Mouse (Mus musculus) megakaryocyte progenitor cell, adult 5-6 weeks (primary cell): ENCODE data around the gene Ms4a6b. TPM values are rescaled to one million over a fixed set of nuclear protein-coding genes. Genes with fewer than 3 reads are reported as not detected.
"Not testable (repeated sequence)": the region's sequence is repeated elsewhere in the genome, so short reads cannot be mapped to it uniquely, and the experiment has no call there.

Experiments
- ATAC-seq: replicated peaks from 2 replicates; pipeline ENCODE4 v1.8.0; 2016; ENCODE audit warnings: mild to moderate bottlenecking, moderate TSS enrichment, inconsistent platforms; ENCODE audit not compliant: poor library complexity
- total RNA-seq, 2 experiments: library from RNA; stranded (forward) in 1 of 2; stranded (reverse) in 1 of 2; fragments of 157-497, 149-512 nt in 1 of 2; fragments of 200-1000 nt in 1 of 2; gene quantifications; 2 replicates each; pipeline versions ENCODE4 v1.2.3 to v1.2.4; 2015 to 2017

Ms4a6b gene
- total RNA-seq, 2 experiments from 2014 or later = 24.4 to 47.0 TPM

DNA sequence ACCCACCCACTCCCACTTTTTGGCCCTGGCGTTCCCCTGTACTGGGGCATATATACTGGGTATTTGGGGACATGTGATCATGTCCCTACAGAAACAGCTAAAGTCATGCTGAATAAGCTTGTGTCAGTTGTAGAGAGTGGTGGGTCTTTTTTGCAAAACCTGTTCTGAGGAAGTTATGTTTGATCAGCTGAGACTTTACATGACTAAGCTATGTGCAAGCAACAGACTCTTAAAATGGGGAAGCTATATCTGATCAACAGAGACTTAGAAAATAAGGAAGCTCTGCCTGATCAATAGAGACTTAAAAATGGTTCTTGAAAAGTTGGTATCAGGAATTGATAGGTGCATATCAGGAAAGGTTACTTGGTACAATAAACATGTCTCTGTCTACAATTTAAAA lies 17.1 kb downstream of the Ms4a6b start:
- ATAC-seq = peak; percentile 75

DNA sequence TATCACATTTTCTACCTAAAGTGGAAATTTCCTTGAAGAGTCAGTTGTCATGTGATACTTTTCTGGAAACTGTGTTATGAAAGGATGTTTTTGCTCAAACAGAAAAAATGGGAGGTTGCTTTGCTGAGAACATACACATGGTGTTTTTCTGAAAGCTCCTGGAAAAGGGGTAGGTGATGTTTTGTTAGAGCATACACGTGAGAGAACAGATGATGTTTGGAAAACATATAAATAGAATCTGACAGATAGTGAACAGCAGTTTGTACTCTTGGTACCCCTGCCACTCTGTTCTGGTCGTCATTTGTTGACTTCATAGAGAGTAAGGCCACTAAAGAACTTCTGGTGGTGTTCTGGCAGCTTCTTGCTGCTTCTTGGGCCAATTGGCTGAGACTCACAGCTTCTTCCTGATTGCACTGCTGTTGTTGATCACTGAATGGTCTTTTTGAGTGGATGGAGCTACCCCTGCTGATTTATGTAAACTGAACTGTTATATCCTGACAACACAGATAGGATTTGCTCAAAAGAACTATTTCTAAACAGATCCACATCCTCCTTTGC lies 17.7 kb downstream of the Ms4a6b start:
- ATAC-seq = no peak

DNA sequence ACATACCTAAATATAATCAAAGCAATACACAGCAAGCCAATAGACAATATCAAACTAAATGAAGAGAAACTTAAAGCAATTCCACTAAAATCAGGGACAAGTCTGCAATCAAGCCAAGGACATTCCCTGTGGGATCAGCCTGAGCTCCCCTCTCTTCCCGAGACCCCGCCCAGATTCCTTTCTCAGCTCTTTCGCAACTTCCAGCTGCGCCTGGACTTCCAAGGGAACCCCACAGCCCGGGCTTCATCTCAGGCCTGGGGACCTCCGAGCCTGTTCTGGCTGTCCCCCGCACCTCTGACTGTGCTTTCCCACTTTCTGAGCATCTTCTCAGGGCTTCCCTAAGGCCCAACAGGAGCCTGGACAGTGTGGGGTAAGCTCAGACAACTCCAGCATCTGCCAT lies 20.3 kb downstream of the Ms4a6b start, which contains the start of gene Ms4a4d:
Gene Ms4a4d, plus strand, starts transcription at position 209 of the 400 bp plus-strand sequence.
- ATAC-seq = no peak

DNA sequence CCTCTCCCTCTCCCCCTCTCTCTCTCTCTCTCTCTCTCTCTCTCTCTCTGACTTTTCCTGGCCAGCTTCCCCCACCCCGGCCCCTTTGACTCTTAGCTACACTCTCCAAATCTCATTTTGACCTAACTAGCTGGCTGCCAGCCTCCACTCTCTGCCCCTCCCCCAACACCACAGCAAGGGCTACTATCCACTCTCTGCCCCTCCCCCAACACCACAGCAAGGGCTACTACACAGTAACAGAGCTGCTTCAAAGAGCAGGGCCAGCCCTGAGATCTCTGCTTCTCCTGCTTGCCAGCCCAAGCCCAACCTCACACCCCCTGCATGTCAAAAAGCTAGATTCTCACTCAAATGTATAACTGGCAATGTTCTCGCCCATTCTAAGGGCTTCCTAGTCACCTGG lies 21.0 kb downstream of the Ms4a6b start:
- ATAC-seq = no peak

DNA sequence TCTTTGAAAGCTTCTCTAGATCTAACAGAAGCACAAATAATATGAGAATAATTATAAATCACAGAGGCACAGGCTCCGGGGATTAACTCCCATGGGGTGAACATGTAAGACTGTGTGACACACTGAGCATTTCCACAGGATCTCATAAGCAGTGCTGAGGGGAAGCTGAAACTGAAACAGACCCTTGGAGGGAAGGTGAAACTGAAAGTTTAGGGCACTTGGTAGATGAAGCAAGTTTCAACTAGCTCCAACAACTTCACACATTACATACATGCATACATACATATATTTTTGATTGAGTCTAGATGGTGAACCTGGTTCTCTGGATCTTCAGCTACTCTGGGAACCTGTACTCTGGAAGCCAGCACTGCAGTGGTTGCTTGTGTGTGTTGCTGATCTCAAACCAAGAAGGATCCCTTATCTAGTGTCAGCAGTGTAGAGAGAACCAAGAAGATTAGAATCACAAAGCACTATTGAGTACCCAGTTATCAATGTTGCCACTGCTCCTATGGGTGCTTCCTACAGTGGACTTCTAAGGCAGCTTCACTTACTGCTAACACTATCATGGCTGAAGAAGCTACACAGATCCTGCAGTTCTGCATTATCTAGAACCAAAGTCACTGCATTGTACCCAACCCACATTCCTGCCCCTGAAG lies 24.0 kb downstream of the Ms4a6b start:
- peak; percentile 68 for ATAC-seq

DNA sequence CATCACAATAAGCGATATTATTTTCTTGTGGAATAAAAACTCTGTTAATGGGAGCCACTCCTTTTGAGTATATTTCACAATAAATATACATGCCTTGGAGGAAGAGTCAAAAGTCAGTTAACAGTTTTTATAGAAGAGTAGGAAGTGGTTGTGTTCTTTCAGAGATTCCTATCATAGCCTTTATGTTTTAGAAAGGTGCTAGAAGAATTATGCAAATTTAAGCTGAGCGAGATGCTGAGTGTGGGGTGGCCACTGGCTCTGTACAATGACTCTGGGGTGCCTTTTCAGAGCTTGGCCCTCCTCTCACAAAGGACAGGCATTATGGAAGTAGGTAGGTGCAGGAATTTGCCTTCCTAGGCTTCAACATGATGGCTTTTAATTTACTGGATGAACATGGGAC lies 28.1 kb downstream of the Ms4a6b start:
- ATAC-seq = not testable (repeated sequence)

DNA sequence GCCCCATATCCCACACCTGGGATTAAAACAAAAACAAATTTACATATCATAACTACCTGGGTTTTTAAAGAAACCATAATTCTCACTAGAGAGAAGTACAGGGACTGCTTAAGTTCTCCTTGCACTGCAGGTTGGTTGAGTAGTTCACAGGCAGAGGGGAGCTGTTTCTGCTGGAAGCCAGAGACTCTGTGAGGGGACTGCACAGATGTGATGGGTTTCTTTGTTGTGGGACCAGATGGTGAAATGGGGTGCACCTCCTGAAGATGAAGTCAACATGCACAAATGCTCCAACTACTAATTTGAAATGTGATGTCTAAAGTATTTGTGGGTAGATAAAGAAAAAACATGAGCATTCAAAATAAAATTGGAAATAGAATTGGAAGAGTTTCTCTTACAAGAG lies 31.6 kb downstream of the Ms4a6b start:
- ATAC-seq = no peak

DNA sequence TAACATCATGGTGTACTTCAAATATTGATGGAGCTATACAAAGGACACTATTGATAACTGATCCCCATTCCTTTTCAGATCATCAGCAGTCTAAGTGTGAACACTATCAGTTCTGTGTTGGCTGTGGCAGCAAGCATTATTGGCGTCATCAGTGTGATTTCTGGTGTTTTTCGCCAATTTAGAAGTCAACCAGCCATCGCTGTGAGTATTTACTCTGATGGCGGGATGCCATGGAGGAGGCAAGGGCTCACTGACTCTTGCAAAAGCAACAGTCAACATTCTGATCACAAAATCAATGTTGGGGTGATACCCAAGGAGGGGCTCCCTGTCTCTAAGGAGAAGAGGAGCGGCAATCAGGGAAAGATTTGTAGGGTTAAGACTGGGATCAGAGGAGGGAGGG lies 38.4 kb downstream of the Ms4a6b start:
- no peak for ATAC-seq

DNA sequence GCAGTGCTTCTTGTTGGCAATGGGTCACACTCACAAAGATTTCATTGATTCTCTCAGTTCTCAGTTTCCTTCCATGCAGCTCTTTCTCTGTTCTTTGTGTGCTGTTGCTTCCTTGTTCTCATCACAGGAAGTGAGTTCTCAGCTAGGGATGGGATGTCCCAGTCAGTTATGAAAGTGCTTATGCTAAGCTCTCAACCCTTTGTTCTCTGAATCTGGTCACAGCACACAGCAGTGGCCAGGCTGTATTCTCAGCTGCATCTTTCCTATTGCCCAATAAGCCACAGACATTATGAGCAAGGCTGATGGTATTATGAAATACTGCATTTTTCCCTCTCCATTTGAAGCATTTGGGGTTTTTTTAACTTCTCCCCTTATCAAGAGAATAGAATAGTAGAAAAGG lies 43.2 kb downstream of the Ms4a6b start:
- peak; percentile 99 for ATAC-seq

DNA sequence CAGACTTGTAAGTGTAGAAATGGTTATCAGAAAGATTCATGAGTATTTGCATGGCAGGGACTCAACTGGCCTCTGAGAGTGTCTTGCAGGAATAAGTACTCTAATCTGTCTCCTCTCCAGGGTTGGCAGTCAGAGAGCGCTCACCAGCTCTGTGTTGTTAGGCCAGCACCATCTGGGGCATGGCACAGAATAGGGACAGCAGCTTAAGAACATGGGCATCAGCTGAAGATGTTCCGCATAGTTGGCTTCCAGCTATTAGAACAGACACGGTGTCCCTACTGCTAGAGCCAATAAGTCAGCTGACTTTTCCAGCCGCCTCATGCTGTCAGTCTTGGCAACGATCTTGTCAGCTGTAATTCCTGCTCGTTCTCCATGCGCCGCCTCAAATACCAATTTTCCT lies 58.7 kb downstream of the Ms4a6b start:
- ATAC-seq = no peak

Other genes starting within 250 kb of the Ms4a6b start
- not detected in 2 replicates for gene Ms4a5, start 232.6 kb upstream of the Ms4a6b start, total RNA-seq (2015)
- not detected in 2 replicates for gene Ms4a5, start 232.6 kb upstream of the Ms4a6b start, total RNA-seq (2017)
- gene Ms4a14, start 202.1 kb upstream of the Ms4a6b start, total RNA-seq (2015) = not detected in 2 replicates
- not detected in 2 replicates for gene Ms4a14, start 202.1 kb upstream of the Ms4a6b start, total RNA-seq (2017)
- not detected in 2 replicates for gene Ms4a7, start 180.4 kb upstream of the Ms4a6b start, total RNA-seq (2015)
- gene Ms4a7, start 180.4 kb upstream of the Ms4a6b start, total RNA-seq (2017) = 0.64 TPM in 1 of 2 replicates, not detected in the other
- 0.49 TPM in 1 of 2 replicates, not detected in the other for gene Ms4a4a, start 141.0 kb upstream of the Ms4a6b start, total RNA-seq (2015)
- gene Ms4a4a, start 141.0 kb upstream of the Ms4a6b start, total RNA-seq (2017) = not detected in 2 replicates
- 17.5 and 21.6 TPM in 2 replicates for gene Ms4a4c, start 111.7 kb upstream of the Ms4a6b start, total RNA-seq (2015)
- gene Ms4a4c, start 111.7 kb upstream of the Ms4a6b start, total RNA-seq (2017) = 15.8 and 18.6 TPM in 2 replicates
- gene Ms4a4b, start 73.0 kb upstream of the Ms4a6b start, total RNA-seq (2015) = 4.8 and 5.3 TPM in 2 replicates
- gene Ms4a4b, start 73.0 kb upstream of the Ms4a6b start, total RNA-seq (2017) = 0.88 and 1.00 TPM in 2 replicates
- 181 and 238 TPM in 2 replicates for gene Ms4a6c, start 47.1 kb upstream of the Ms4a6b start, total RNA-seq (2015)
- gene Ms4a6c, start 47.1 kb upstream of the Ms4a6b start, total RNA-seq (2017) = 142 and 174 TPM in 2 replicates
- 0.67 and 2.5 TPM in 2 replicates for gene Gm8369, start 30.6 kb upstream of the Ms4a6b start, total RNA-seq (2015)
- gene Gm8369, start 30.6 kb upstream of the Ms4a6b start, total RNA-seq (2017) = 1.2 and 1.3 TPM in 2 replicates
- not detected in 2 replicates for gene Ms4a4d, start 20.3 kb downstream of the Ms4a6b start, total RNA-seq (2015)
- gene Ms4a4d, start 20.3 kb downstream of the Ms4a6b start, total RNA-seq (2017) = not detected in 2 replicates
- gene Ms4a6d, start 88.3 kb downstream of the Ms4a6b start, total RNA-seq (2015) = 5.1 and 5.9 TPM in 2 replicates
- gene Ms4a6d, start 88.3 kb downstream of the Ms4a6b start, total RNA-seq (2017) = 3.0 and 4.2 TPM in 2 replicates
- 18.2 and 21.8 TPM in 2 replicates for gene Ms4a2, start 107.2 kb downstream of the Ms4a6b start, total RNA-seq (2015)
- 17.5 and 20.2 TPM in 2 replicates for gene Ms4a2, start 107.2 kb downstream of the Ms4a6b start, total RNA-seq (2017)
- gene Ms4a3, start 124.3 kb downstream of the Ms4a6b start, total RNA-seq (2015) = 1,524 and 1,660 TPM in 2 replicates
- gene Ms4a3, start 124.3 kb downstream of the Ms4a6b start, total RNA-seq (2017) = 866 and 1,151 TPM in 2 replicates
- 1.1 and 3.4 TPM in 2 replicates for gene Oosp2, start 144.0 kb downstream of the Ms4a6b start, total RNA-seq (2015)
- gene Oosp2, start 144.0 kb downstream of the Ms4a6b start, total RNA-seq (2017) = not detected in 2 replicates
- gene Oosp1, start 174.6 kb downstream of the Ms4a6b start, total RNA-seq (2015) = 5.7 and 7.6 TPM in 2 replicates
- gene Oosp1, start 174.6 kb downstream of the Ms4a6b start, total RNA-seq (2017) = 6.9 and 13.5 TPM in 2 replicates
- not detected in 2 replicates for gene Oosp3, start 180.5 kb downstream of the Ms4a6b start, total RNA-seq (2015)
- gene Oosp3, start 180.5 kb downstream of the Ms4a6b start, total RNA-seq (2017) = not detected in 2 replicates
- not detected in 2 replicates for gene Gif, start 231.0 kb downstream of the Ms4a6b start, total RNA-seq (2015)
- gene Gif, start 231.0 kb downstream of the Ms4a6b start, total RNA-seq (2017) = not detected in 2 replicates